Mouse (Mus musculus): ENCODE measurements around the gene Ntn1. TPM values are rescaled to one million over a fixed set of nuclear protein-coding genes. Genes with fewer than 3 reads are reported as not detected.

Ntn1 gene
- total RNA-seq, 1 experiment from 2014 or later = not detected

GRCm38 (mm10) chr11:68417831-68418230, 17.2 kb upstream of the Ntn1 start:
- peak; percentile 97 for ATAC-seq (replicated peaks; ENCODE audit: insufficient number of reproducible peaks, low FRiP score, low TSS enrichment, poor library complexity, severe bottlenecking)

DNA sequence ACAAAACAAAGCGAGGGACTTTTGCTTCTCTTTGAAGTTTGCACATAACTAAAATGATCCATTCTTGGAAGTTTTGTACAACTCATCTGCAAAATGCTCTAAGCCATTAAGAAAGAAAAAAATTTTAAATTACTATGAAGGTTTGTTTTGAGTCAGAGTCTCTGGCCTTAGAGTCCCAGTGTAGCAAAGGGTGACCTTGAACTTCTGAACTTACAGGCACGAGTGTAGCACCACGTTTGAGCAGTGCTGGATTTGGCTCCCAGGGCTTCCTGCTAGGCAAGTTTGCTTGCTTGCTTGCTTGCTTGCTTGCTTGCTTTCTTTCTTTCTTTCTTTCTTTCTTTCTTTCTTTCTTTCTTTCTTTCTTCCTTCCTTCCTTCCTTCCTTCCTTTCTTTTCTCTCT, 16.4 kb upstream of the Ntn1 start:
- ATAC-seq (replicated peaks; ENCODE audit: insufficient number of reproducible peaks, low FRiP score, low TSS enrichment, poor library complexity, severe bottlenecking) = no peak

- ATAC-seq (replicated peaks; ENCODE audit: insufficient number of reproducible peaks, low FRiP score, low TSS enrichment, poor library complexity, severe bottlenecking) = peak; percentile 81
Observed at GRCm38 (mm10) chr11:68408127-68408526, 7.5 kb upstream of the Ntn1 start.

DNA sequence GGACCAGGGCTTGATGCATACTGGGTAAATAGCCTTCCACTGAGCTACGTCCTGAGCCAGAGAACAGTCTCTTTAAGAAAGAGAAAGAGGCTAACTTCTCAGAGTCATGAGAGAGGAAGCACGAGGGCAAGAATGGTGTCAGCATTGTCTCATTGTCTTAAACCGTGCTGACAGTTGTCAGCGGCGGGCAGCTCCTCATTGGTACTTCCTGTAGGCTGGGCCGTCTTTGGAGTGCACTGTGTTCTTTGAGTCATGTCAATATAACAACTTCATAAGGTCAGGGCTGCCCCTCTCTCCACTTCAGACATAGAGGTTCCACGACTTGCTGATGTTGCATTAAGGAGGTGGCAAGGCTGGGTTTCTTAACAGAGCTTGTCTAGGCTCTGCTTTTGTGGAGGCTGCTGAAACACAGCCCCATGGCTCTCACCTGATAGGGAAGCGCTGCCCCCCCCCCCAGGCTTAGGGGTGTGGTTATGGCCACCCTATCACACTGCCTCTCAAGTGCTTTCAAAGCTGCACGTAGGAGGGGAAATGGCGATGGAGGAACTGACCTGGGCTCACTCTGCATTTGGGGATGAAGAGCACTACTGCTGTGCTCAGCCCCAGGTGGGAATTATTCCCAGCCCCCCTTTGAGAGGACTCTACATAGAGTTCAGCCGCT, 6.8 kb upstream of the Ntn1 start:
- ATAC-seq (replicated peaks; ENCODE audit: insufficient number of reproducible peaks, low FRiP score, low TSS enrichment, poor library complexity, severe bottlenecking) = no peak

GRCm38 (mm10) chr11:68405576-68405975, 5.0 kb upstream of the Ntn1 start:
- no peak for ATAC-seq (replicated peaks; ENCODE audit: insufficient number of reproducible peaks, low FRiP score, low TSS enrichment, poor library complexity, severe bottlenecking)

GRCm38 (mm10) chr11:68404185-68404584, 3.6 kb upstream of the Ntn1 start:
- ATAC-seq (replicated peaks; ENCODE audit: insufficient number of reproducible peaks, low FRiP score, low TSS enrichment, poor library complexity, severe bottlenecking) = no peak

DNA sequence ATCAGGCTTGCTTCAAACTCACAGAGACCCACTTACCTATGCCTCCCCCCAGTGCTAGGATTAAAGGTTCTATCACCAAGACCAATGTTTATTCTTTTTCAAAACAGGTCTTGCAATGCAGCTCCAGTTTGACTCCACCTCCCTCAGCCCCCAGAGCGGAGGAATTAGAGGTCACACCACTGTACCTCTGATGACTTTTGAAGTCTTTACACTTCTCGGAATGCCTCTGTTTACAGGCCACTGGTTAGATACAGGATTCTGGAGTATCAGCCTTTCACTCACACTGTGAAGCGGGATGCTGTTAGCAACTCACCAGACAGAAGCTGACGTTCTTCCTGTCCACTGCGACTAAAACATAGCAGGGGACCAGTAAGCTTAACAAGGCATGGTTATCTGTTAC, 805 bp upstream of the Ntn1 start:
- no peak for ATAC-seq (replicated peaks; ENCODE audit: insufficient number of reproducible peaks, low FRiP score, low TSS enrichment, poor library complexity, severe bottlenecking)

DNA sequence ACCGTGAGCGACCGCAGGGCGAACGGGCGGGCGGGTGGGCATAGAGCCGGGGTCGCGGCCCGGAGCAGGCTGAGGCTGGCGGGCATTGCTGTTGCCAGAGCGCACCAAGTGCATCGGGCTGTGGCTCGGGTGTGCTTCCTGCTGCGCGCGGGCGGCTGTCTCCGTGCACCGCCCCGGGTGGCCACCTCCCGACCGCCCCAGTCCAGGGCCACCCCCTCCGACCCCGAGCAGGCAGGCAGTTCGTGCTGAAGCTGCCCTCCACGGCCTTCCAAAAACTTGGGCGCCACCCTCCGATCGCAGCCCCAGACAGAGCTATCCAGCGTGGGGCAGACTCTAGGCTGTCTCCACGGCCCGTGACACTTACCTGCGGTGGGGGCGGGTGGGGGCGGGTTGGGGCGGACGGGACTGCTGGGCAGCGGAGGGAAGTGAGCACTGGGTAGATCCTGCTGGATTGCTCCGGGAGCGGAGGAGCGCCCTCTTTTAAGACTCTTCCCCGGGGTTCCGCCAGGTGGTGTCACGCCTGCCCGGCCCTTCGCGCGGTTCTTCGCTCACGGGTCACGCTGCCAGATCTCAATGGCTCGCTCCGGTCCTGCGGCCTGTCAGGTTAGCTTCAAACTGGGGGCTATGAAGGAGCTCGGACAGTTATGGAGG, 477 bp downstream of the Ntn1 start:
- no peak for ATAC-seq (replicated peaks; ENCODE audit: insufficient number of reproducible peaks, low FRiP score, low TSS enrichment, poor library complexity, severe bottlenecking)

DNA sequence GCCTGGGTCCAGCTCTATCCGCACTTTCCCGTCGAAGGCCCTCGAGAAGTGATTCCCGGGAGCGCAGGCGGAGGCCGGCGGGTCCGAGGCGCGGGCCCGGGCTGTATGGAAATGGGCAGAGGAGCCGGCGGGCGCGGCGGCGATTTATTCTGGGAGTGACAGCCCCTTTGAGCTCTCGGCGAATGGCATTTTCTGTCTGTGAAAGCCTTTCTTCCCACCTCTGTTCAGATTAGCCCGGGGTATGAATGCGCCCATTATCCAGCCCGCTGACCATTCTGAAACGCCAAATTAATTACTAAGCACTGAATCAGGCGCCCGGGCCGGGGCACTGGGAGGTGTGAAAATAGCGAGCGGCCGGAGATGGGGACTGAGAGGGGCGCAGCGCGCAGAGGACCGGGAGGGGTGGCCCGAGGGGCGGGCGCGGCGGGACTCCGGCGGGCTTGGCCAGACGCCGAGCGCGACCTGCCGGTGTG, 1.0 kb downstream of the Ntn1 start:
- ATAC-seq (replicated peaks; ENCODE audit: insufficient number of reproducible peaks, low FRiP score, low TSS enrichment, poor library complexity, severe bottlenecking) = no peak

DNA sequence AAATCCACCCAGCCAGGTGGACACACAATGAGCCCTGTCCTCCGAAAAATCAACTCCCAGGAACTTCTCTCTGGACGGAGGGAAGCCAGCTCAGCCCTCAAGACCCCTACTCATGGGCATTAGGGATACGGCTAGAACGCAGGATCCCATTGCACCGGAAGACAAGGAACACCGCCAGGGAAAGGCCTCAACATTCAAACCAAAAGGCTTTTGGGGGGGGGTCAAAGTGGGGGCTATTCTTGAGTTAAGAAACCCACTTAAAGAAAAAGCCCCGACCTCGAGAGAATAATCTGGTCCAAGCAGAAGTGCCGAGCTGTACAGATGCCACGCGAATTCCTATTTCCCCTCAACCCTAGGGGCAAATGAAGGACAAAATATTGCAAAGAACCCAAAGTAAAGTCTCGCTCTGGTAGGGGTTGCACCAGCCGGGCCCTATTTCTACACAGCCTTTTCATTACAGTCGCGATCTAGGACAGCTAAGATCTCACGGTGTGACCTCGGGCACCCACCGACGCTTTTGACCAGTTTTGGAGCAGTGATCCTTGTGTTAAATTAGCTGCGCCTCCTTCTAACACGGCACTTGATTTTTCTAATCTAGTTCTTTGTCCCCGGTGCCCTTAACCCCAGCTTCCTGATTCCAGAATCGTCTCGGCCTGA, 1.6 kb downstream of the Ntn1 start:
- no peak for ATAC-seq (replicated peaks; ENCODE audit: insufficient number of reproducible peaks, low FRiP score, low TSS enrichment, poor library complexity, severe bottlenecking)

DNA sequence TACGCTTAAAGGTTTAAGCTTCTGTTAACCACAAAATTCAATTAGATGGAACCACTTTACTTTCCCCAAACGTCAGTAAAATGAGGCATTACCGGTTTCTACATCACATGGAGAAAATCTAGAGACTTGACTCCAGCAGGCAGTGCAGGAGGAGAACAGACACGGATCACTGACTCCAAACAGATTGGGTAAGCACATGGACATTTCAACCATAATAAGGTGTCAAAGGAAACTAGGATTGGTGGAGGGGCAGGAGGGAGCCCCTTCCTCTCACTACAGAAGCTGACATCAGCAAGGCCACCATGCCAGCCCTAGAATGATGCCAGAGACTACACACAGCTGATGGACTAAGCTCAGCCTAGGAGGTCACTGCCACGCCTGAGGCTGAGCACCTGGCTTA, 5.1 kb downstream of the Ntn1 start:
- no peak for ATAC-seq (replicated peaks; ENCODE audit: insufficient number of reproducible peaks, low FRiP score, low TSS enrichment, poor library complexity, severe bottlenecking)

- no peak for ATAC-seq (replicated peaks; ENCODE audit: insufficient number of reproducible peaks, low FRiP score, low TSS enrichment, poor library complexity, severe bottlenecking)
Observed at GRCm38 (mm10) chr11:68394749-68395148, 5.9 kb downstream of the Ntn1 start.

GRCm38 (mm10) chr11:68393897-68394490, 6.6 kb downstream of the Ntn1 start:
- ATAC-seq (replicated peaks; ENCODE audit: insufficient number of reproducible peaks, low FRiP score, low TSS enrichment, poor library complexity, severe bottlenecking) = no peak

- ATAC-seq (replicated peaks; ENCODE audit: insufficient number of reproducible peaks, low FRiP score, low TSS enrichment, poor library complexity, severe bottlenecking) = no peak
Observed at GRCm38 (mm10) chr11:68390381-68391287, 10.0 kb downstream of the Ntn1 start.

- ATAC-seq (replicated peaks; ENCODE audit: insufficient number of reproducible peaks, low FRiP score, low TSS enrichment, poor library complexity, severe bottlenecking) = no peak
Observed at GRCm38 (mm10) chr11:68389621-68390020, 11.0 kb downstream of the Ntn1 start.

- no peak for ATAC-seq (replicated peaks; ENCODE audit: insufficient number of reproducible peaks, low FRiP score, low TSS enrichment, poor library complexity, severe bottlenecking)
Observed at GRCm38 (mm10) chr11:68388655-68389015, 12.0 kb downstream of the Ntn1 start.

- no peak for ATAC-seq (replicated peaks; ENCODE audit: insufficient number of reproducible peaks, low FRiP score, low TSS enrichment, poor library complexity, severe bottlenecking)
Observed at GRCm38 (mm10) chr11:68387971-68388654, 12.5 kb downstream of the Ntn1 start.

DNA sequence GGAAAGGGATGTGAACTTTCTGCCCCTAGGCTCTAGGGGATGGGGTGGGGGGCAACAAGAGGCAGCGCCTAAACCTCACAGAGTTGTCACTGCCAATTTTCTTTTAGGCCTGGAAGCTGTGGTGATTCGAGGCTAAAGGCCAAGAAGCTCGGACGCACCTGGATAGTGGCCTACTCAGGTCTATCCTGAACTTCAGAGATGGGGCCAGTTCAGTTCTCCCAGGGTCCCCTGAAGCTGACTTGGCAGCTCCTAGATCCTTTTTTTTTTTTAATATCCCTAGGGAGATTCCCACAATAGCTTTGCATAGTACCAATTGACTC, 13.2 kb downstream of the Ntn1 start:
- ATAC-seq (replicated peaks; ENCODE audit: insufficient number of reproducible peaks, low FRiP score, low TSS enrichment, poor library complexity, severe bottlenecking) = no peak
